Mouse (Mus musculus): ENCODE measurements around the gene Fam210b. TPM values are rescaled to one million over a fixed set of nuclear protein-coding genes. Genes with fewer than 3 reads are reported as not detected.
A peak's percentile ranks its signal among the peaks of the same experiment; 100 is the strongest.

Fam210b gene
- polyA plus RNA-seq, 1 experiment from 2014 or later = 17.9 TPM

GRCm38 (mm10) chr2:172393391-172394051 lies 48.2 kb downstream of the Fam210b start, which contains the start of gene Cass4:
Cass4 (plus strand) TSS chr2:172393794.
- Histone ChIP-seq H3K9me3 (ENCODE audit: control insufficient read depth, low read length) (no peaks in the 10 kb centered on the region), H3K4me3 (replicated peaks; ENCODE audit: low read length) (no peak within 1 kb of the TSS), H3K27ac (no peak within 1 kb of the TSS), H3K27me3 (ENCODE audit: control insufficient read depth, insufficient read depth, low read length) (no peaks in the 10 kb centered on the region), H3K36me3 (replicated peaks; ENCODE audit: control insufficient read depth, insufficient read depth) (no peaks in the 10 kb centered on the region), H3K9ac (no peak within 1 kb of the TSS), H3K4me1 (replicated peaks; ENCODE audit: control insufficient read depth, insufficient read depth, low read length) (no peaks in the 10 kb centered on the region), H3K4me2 (replicated peaks) (no peak within 1 kb of the TSS)
- DNase-seq (ENCODE audit: low spot score) (no peak), ATAC-seq (ENCODE audit: low FRiP score) (no peak)
- WGBS = 41% methylated on average over 13 of the region's 13 CpGs

DNA sequence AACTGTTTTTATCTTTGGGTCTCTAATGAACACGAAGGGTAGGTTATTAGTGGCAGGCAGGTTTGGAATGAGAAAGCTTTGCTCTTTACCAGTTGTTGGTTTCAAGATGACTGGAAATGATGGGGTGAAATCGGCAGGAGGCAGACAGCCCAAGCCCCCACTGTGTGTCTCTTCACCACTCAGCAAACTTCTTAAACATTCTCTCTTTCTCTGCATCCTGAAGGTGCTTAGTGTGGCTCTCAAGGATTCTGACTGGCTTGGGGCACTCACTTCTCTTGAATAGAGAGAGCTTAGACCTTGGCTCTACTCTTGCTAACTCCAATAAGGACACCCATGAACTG lies 48.7 kb downstream of the Fam210b start:
- 79% methylated on average over 2 of the region's 2 CpGs for WGBS
- no peaks in the 10 kb centered on the region for H3K4me1 ChIP-seq (replicated peaks; ENCODE audit: control insufficient read depth, insufficient read depth, low read length)
- H3K9ac ChIP-seq = no peak overlapping the region
- H3K36me3 ChIP-seq (replicated peaks; ENCODE audit: control insufficient read depth, insufficient read depth) = no peaks in the 10 kb centered on the region
- no peak overlapping the region for H3K4me3 ChIP-seq (replicated peaks; ENCODE audit: low read length)
- H3K27me3 ChIP-seq (ENCODE audit: control insufficient read depth, insufficient read depth, low read length) = no peaks in the 10 kb centered on the region
- no peak for ATAC-seq (ENCODE audit: low FRiP score)
- no peaks in the 10 kb centered on the region for H3K9me3 ChIP-seq (ENCODE audit: control insufficient read depth, low read length)
- no peak overlapping the region for H3K27ac ChIP-seq
- DNase-seq (ENCODE audit: low spot score) = no peak
- no peak overlapping the region for H3K4me2 ChIP-seq (replicated peaks)

DNA sequence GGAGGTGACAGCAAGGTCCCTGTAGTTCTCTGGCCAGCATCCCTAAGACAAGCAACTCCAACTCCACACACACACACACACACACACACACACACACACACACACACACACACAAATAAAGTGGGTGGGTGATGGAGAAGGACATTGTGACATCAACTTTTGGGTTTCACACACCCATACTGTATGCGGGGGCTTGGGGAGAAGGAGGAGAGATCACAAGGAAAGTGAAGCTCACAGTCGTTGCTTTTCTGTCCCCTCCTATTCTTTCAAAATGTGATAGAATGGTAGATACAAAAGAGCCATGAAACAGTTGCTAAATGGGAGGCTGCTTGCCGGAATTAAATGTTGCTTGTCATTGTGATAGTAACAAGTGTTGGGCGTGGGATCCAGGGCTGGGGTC lies 49.3 kb downstream of the Fam210b start:
- no peaks in the 10 kb centered on the region for H3K4me1 ChIP-seq (replicated peaks; ENCODE audit: control insufficient read depth, insufficient read depth, low read length)
- no peaks in the 10 kb centered on the region for H3K27me3 ChIP-seq (ENCODE audit: control insufficient read depth, insufficient read depth, low read length)
- H3K27ac ChIP-seq = no peak overlapping the region
- H3K4me3 ChIP-seq (replicated peaks; ENCODE audit: low read length) = no peak overlapping the region
- no peaks in the 10 kb centered on the region for H3K36me3 ChIP-seq (replicated peaks; ENCODE audit: control insufficient read depth, insufficient read depth)
- no peak overlapping the region for H3K9ac ChIP-seq
- no peak for DNase-seq (ENCODE audit: low spot score)
- no peak overlapping the region for H3K4me2 ChIP-seq (replicated peaks)
- H3K9me3 ChIP-seq (ENCODE audit: control insufficient read depth, low read length) = no peaks in the 10 kb centered on the region
- ATAC-seq (ENCODE audit: low FRiP score) = no peak
- 65% methylated on average over 4 of the region's 4 CpGs for WGBS

GRCm38 (mm10) chr2:172395961-172396360 lies 50.6 kb downstream of the Fam210b start:
- ATAC-seq (ENCODE audit: low FRiP score) (no peak), DNase-seq (ENCODE audit: low spot score) (no peak)
- Histone ChIP-seq H3K36me3 (replicated peaks; ENCODE audit: control insufficient read depth, insufficient read depth) (no peaks in the 10 kb centered on the region), H3K9me3 (ENCODE audit: control insufficient read depth, low read length) (no peaks in the 10 kb centered on the region), H3K9ac (no peak overlapping the region), H3K4me3 (replicated peaks; ENCODE audit: low read length) (no peak overlapping the region), H3K27ac (no peak overlapping the region), H3K4me1 (replicated peaks; ENCODE audit: control insufficient read depth, insufficient read depth, low read length) (no peaks in the 10 kb centered on the region), H3K4me2 (replicated peaks) (no peak overlapping the region), H3K27me3 (ENCODE audit: control insufficient read depth, insufficient read depth, low read length) (no peaks in the 10 kb centered on the region)
- WGBS = 48% methylated on average over 9 of the region's 9 CpGs

GRCm38 (mm10) chr2:172399901-172400300 lies 54.5 kb downstream of the Fam210b start:
- H3K4me2 ChIP-seq (replicated peaks) = no peak overlapping the region
- 20% methylated on average over 9 of the region's 9 CpGs for WGBS
- no peaks in the 10 kb centered on the region for H3K27me3 ChIP-seq (ENCODE audit: control insufficient read depth, insufficient read depth, low read length)
- H3K9me3 ChIP-seq (ENCODE audit: control insufficient read depth, low read length) = no peaks in the 10 kb centered on the region
- ATAC-seq (ENCODE audit: low FRiP score) (no peak), DNase-seq (ENCODE audit: low spot score) (peak; percentile 38)
- H3K27ac ChIP-seq = no peak overlapping the region
- no peaks in the 10 kb centered on the region for H3K36me3 ChIP-seq (replicated peaks; ENCODE audit: control insufficient read depth, insufficient read depth)
- no peaks in the 10 kb centered on the region for H3K4me1 ChIP-seq (replicated peaks; ENCODE audit: control insufficient read depth, insufficient read depth, low read length)
- H3K9ac ChIP-seq = no peak overlapping the region
- H3K4me3 ChIP-seq (replicated peaks; ENCODE audit: low read length) = no peak overlapping the region

- H3K9me3 ChIP-seq (ENCODE audit: control insufficient read depth, low read length) = no peaks in the 10 kb centered on the region
- no peak overlapping the region for H3K4me2 ChIP-seq (replicated peaks)
- DNase-seq (ENCODE audit: low spot score) = no peak
- no peak overlapping the region for H3K27ac ChIP-seq
- no peaks in the 10 kb centered on the region for H3K27me3 ChIP-seq (ENCODE audit: control insufficient read depth, insufficient read depth, low read length)
- 73% methylated on average over 13 of the region's 13 CpGs for WGBS
- no peaks in the 10 kb centered on the region for H3K4me1 ChIP-seq (replicated peaks; ENCODE audit: control insufficient read depth, insufficient read depth, low read length)
- no peaks in the 10 kb centered on the region for H3K36me3 ChIP-seq (replicated peaks; ENCODE audit: control insufficient read depth, insufficient read depth)
- no peak overlapping the region for H3K4me3 ChIP-seq (replicated peaks; ENCODE audit: low read length)
- no peak overlapping the region for H3K9ac ChIP-seq
- no peak for ATAC-seq (ENCODE audit: low FRiP score)
These were observed 55.9 kb downstream of the Fam210b start for GRCm38 (mm10) chr2:172401116-172401825.

- H3K27ac ChIP-seq = no peak overlapping the region
- no peak for ATAC-seq (ENCODE audit: low FRiP score)
- H3K9ac ChIP-seq = no peak overlapping the region
- H3K4me3 ChIP-seq (replicated peaks; ENCODE audit: low read length) = no peak overlapping the region
- 69% methylated on average over 7 of the region's 7 CpGs for WGBS
- no peaks in the 10 kb centered on the region for H3K27me3 ChIP-seq (ENCODE audit: control insufficient read depth, insufficient read depth, low read length)
- no peaks in the 10 kb centered on the region for H3K4me1 ChIP-seq (replicated peaks; ENCODE audit: control insufficient read depth, insufficient read depth, low read length)
- no peaks in the 10 kb centered on the region for H3K36me3 ChIP-seq (replicated peaks; ENCODE audit: control insufficient read depth, insufficient read depth)
- no peak overlapping the region for H3K4me2 ChIP-seq (replicated peaks)
- DNase-seq (ENCODE audit: low spot score) = no peak
- no peaks in the 10 kb centered on the region for H3K9me3 ChIP-seq (ENCODE audit: control insufficient read depth, low read length)
These were observed 58.9 kb downstream of the Fam210b start for GRCm38 (mm10) chr2:172404239-172404638.

DNA sequence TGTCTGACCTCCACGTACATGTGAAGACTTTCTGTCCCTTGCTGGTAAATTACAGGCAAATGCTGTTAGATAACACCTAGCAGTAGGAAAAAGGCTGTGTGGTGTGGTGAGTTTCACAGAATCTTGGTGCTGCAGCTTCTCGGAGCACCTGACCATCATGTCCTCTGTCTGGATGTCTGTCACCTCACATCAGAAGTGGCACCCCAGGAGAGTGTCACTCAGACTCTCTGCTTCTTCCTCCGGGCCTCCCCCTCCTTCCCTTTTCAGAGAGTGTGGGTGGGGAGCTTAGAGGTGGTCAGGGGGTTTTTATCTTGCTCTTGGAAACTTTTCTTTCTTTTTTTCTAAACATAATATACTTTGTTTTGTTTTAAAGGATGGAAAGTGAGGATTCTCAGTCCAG lies 59.6 kb downstream of the Fam210b start:
- H3K9me3 ChIP-seq (ENCODE audit: control insufficient read depth, low read length) = no peaks in the 10 kb centered on the region
- WGBS = 77% methylated on average over 3 of the region's 3 CpGs
- no peak overlapping the region for H3K9ac ChIP-seq
- no peaks in the 10 kb centered on the region for H3K4me1 ChIP-seq (replicated peaks; ENCODE audit: control insufficient read depth, insufficient read depth, low read length)
- H3K27ac ChIP-seq = no peak overlapping the region
- no peak overlapping the region for H3K4me2 ChIP-seq (replicated peaks)
- no peaks in the 10 kb centered on the region for H3K27me3 ChIP-seq (ENCODE audit: control insufficient read depth, insufficient read depth, low read length)
- DNase-seq (ENCODE audit: low spot score) = no peak
- no peak for ATAC-seq (ENCODE audit: low FRiP score)
- no peak overlapping the region for H3K4me3 ChIP-seq (replicated peaks; ENCODE audit: low read length)
- H3K36me3 ChIP-seq (replicated peaks; ENCODE audit: control insufficient read depth, insufficient read depth) = no peaks in the 10 kb centered on the region
